Mouse (Mus musculus): ENCODE measurements around the gene Uqcrc1. TPM values are rescaled to one million over a fixed set of nuclear protein-coding genes. Genes with fewer than 3 reads are reported as not detected.

Uqcrc1 gene
- polyA plus RNA-seq, 1 experiment from 2014 or later, result 480 TPM

DNA sequence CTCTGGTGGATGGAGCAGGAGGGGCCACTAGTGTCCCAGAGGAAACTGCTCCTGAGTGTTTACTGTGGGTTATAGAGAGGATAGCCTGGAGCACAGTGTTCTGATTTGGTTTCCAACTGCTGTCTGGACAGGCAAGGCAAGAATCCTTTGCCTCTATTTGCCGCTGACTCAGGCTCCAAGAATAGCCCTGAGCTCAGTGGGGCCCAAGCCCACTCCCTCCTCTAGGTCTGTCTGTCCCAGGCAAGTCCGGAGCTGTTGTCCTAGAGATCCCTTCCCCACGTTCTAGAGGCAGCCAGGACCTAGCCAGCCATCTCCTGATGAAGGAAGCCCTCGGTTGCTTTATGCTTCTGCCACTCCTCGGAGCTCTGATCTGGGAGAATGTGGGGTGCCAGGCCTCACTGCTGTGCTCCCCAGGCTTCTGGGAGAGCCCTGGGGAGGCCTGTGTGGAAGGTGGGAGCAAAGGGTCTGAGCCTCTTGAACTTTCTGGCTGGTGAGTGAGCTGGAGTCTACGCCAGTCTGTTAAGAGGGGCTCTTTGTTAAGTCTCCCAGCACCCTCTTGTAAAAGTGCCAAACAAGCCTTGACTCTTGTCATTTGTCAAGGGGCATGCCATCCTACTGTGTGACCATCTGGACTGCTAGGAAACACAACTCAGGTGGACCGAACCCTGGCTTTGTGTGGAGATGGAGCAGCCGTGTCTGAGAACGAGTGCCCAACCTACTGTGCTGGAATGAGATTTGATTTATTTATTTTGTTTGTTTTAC lies 13.7 kb downstream of the Uqcrc1 start:
- Histone ChIP-seq H3K36me3 (peaks cover 49% of the 10 kb centered on the region), H3K4me2 (no peak overlapping the region), H3K27me3 (peaks cover 24% of the 10 kb centered on the region), H3K4me1 (replicated peaks) (no peaks in the 10 kb centered on the region), H3K9me3 (no peaks in the 10 kb centered on the region), H3K4me3 (no peak overlapping the region), H3K27ac (replicated peaks) (peak overlapping the region; percentile 21; the same call in 1 of the 2 replicates), H3K9ac (no peak overlapping the region)
- ATAC-seq (ENCODE audit: low FRiP score, low read depth), result no peak
- WGBS, result 86% methylated on average over 9 of the region's 9 CpGs

GRCm38 (mm10) chr9:108953081-108953636 lies 16.7 kb downstream of the Uqcrc1 start, which contains the start of gene Col7a1:
Col7a1 (plus strand) TSS chr9:108953586.
- Histone ChIP-seq H3K4me3 (no peak within 1 kb of the TSS), H3K9me3 (no peaks in the 10 kb centered on the region), H3K27me3 (peaks cover 24% of the 10 kb centered on the region), H3K4me1 (replicated peaks) (no peaks in the 10 kb centered on the region), H3K9ac (no peak within 1 kb of the TSS), H3K36me3 (peaks cover 21% of the 10 kb centered on the region), H3K4me2 (0 out of 2 replicates have a peak within 1 kb of the TSS, but pooled peaks have one; percentile 6), H3K27ac (replicated peaks) (no peak within 1 kb of the TSS)
- ATAC-seq (ENCODE audit: low FRiP score, low read depth), result no peak
- WGBS, result 11% methylated on average over 15 of the region's 15 CpGs

- H3K4me1 ChIP-seq (replicated peaks), result no peaks in the 10 kb centered on the region
- H3K9me3 ChIP-seq, result no peaks in the 10 kb centered on the region
- WGBS, result 88% methylated on average over 11 of the region's 11 CpGs
- H3K27me3 ChIP-seq, result peaks cover 24% of the 10 kb centered on the region
- no peak overlapping the region for H3K4me3 ChIP-seq
- no peak overlapping the region for H3K27ac ChIP-seq (replicated peaks)
- H3K9ac ChIP-seq, result no peak overlapping the region
- H3K4me2 ChIP-seq, result no peak overlapping the region
- ATAC-seq (ENCODE audit: low FRiP score, low read depth), result no peak
- peaks cover under 1% of the 10 kb centered on the region; the same call in 1 of the 2 replicates for H3K36me3 ChIP-seq
Measured at GRCm38 (mm10) chr9:108955241-108955640, 18.8 kb downstream of the Uqcrc1 start.

- H3K9ac ChIP-seq, result no peak overlapping the region
- no peak overlapping the region for H3K27ac ChIP-seq (replicated peaks)
- ATAC-seq (ENCODE audit: low FRiP score, low read depth), result no peak
- peaks cover 24% of the 10 kb centered on the region for H3K27me3 ChIP-seq
- H3K4me1 ChIP-seq (replicated peaks), result no peaks in the 10 kb centered on the region
- WGBS, result 89% methylated on average over 11 of the region's 11 CpGs
- no peak overlapping the region for H3K4me2 ChIP-seq
- no peaks in the 10 kb centered on the region for H3K36me3 ChIP-seq
- H3K4me3 ChIP-seq, result no peak overlapping the region
- no peaks in the 10 kb centered on the region for H3K9me3 ChIP-seq
Measured at GRCm38 (mm10) chr9:108955846-108956245, 19.4 kb downstream of the Uqcrc1 start.

GRCm38 (mm10) chr9:108963577-108963976 lies 27.1 kb downstream of the Uqcrc1 start:
- 79% methylated on average over 3 of the region's 3 CpGs for WGBS

DNA sequence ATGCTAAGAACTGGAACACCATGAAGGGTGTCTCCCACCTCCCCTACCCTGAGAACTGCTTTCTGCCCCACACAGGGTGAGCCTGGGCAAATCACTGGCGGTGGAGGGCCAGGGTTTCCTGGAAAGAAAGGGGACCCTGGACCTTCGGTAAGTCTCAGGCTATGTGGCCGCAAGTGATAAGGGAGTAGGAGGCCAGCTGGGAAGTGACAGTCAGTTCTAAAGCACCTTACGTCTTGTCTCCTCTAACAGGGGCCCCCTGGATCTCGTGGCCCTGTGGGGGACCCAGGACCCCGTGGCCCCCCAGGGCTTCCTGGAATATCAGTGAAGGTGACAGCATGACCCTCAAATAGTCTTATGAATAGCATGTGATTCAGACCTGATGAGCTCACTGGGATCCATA lies 27.9 kb downstream of the Uqcrc1 start:
- Histone ChIP-seq H3K4me3 (no peak overlapping the region), H3K9ac (no peak overlapping the region), H3K4me2 (no peak overlapping the region), H3K36me3 (no peaks in the 10 kb centered on the region), H3K27me3 (no peaks in the 10 kb centered on the region), H3K9me3 (no peaks in the 10 kb centered on the region), H3K4me1 (replicated peaks) (no peaks in the 10 kb centered on the region), H3K27ac (replicated peaks) (no peak overlapping the region)
- WGBS, result 86% methylated on average over 6 of the region's 6 CpGs
- ATAC-seq (ENCODE audit: low FRiP score, low read depth), result no peak

More at GRCm38 (mm10) chr9:108963577-108963976, 27.1 kb downstream of the Uqcrc1 start:
- H3K9me3 ChIP-seq, result no peaks in the 10 kb centered on the region
- H3K4me2 ChIP-seq, result no peak overlapping the region
- H3K9ac ChIP-seq, result no peak overlapping the region
- H3K27me3 ChIP-seq, result no peaks in the 10 kb centered on the region
- H3K4me3 ChIP-seq, result no peak overlapping the region
- no peaks in the 10 kb centered on the region for H3K4me1 ChIP-seq (replicated peaks)
- H3K27ac ChIP-seq (replicated peaks), result no peak overlapping the region
- ATAC-seq (ENCODE audit: low FRiP score, low read depth), result no peak
- H3K36me3 ChIP-seq, result no peaks in the 10 kb centered on the region

GRCm38 (mm10) chr9:108970623-108971022 lies 34.2 kb downstream of the Uqcrc1 start:
- Histone ChIP-seq H3K36me3 (no peaks in the 10 kb centered on the region), H3K9ac (no peak overlapping the region), H3K27ac (replicated peaks) (no peak overlapping the region), H3K4me1 (replicated peaks) (no peaks in the 10 kb centered on the region), H3K9me3 (no peaks in the 10 kb centered on the region), H3K4me3 (no peak overlapping the region), H3K27me3 (no peaks in the 10 kb centered on the region), H3K4me2 (no peak overlapping the region)
- WGBS, result 86% methylated on average over 8 of the region's 8 CpGs
- ATAC-seq (ENCODE audit: low FRiP score, low read depth), result no peak

GRCm38 (mm10) chr9:108976483-108976882 lies 40.0 kb downstream of the Uqcrc1 start:
- Histone ChIP-seq H3K27ac (replicated peaks) (no peak overlapping the region), H3K9ac (no peak overlapping the region), H3K27me3 (no peaks in the 10 kb centered on the region), H3K36me3 (no peaks in the 10 kb centered on the region), H3K4me3 (no peak overlapping the region), H3K9me3 (no peaks in the 10 kb centered on the region), H3K4me2 (no peak overlapping the region), H3K4me1 (replicated peaks) (no peaks in the 10 kb centered on the region)
- WGBS, result 85% methylated on average over 9 of the region's 9 CpGs
- no peak for ATAC-seq (ENCODE audit: low FRiP score, low read depth)

DNA sequence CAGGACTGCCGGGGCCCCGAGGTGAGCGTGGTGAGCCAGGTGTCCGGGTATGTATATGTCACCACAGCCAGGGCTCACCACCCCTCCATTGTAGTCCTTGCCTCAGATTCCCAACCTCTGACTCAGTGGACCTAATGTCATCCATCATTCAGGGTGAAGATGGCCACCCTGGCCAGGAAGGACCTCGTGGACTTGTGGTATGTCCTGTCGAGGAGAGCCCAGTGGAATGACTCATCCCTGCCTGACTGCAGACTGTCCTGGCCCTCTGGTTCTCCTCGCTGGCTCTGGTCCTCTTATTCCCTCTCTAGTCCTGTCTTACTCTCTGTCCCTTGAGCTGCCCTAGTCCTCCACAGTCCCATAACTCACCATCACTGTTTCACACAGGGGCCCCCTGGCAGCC lies 41.5 kb downstream of the Uqcrc1 start:
- H3K27me3 ChIP-seq, result no peaks in the 10 kb centered on the region
- no peak for ATAC-seq (ENCODE audit: low FRiP score, low read depth)
- H3K4me3 ChIP-seq, result no peak overlapping the region
- 90% methylated on average over 7 of the region's 7 CpGs for WGBS
- no peaks in the 10 kb centered on the region for H3K9me3 ChIP-seq
- no peak overlapping the region for H3K9ac ChIP-seq
- no peak overlapping the region for H3K27ac ChIP-seq (replicated peaks)
- H3K4me2 ChIP-seq, result no peak overlapping the region
- H3K36me3 ChIP-seq, result no peaks in the 10 kb centered on the region
- no peaks in the 10 kb centered on the region for H3K4me1 ChIP-seq (replicated peaks)

DNA sequence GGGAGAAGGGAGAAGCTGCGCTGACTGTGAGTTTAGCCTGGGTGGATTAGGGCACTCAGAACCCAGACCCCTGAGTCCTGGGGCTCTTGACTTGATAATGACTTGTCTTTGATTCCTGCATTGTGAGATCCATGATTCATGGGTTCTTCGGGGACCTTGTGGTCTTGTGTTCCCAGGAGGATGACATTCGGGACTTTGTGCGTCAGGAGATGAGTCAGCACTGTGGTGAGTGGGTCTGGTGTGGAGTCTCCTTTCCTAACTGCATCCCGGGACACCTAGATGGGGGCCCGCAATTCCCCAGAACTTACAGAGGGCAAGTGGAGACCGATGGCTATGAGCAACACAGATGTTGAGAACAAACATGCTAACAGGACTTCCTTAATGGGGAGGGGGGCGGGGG lies 46.1 kb downstream of the Uqcrc1 start:
- H3K4me2 ChIP-seq, result no peak overlapping the region
- H3K4me3 ChIP-seq, result no peak overlapping the region
- WGBS, result 89% methylated on average over 8 of the region's 8 CpGs
- H3K4me1 ChIP-seq (replicated peaks), result no peaks in the 10 kb centered on the region
- H3K27me3 ChIP-seq, result no peaks in the 10 kb centered on the region
- H3K9ac ChIP-seq, result no peak overlapping the region
- H3K27ac ChIP-seq (replicated peaks), result no peak overlapping the region
- ATAC-seq (ENCODE audit: low FRiP score, low read depth), result no peak
- H3K9me3 ChIP-seq, result no peaks in the 10 kb centered on the region
- no peaks in the 10 kb centered on the region for H3K36me3 ChIP-seq

- Histone ChIP-seq H3K4me1 (replicated peaks) (no peaks in the 10 kb centered on the region), H3K4me3 (no peak overlapping the region), H3K36me3 (no peaks in the 10 kb centered on the region), H3K9ac (no peak overlapping the region), H3K27me3 (no peaks in the 10 kb centered on the region), H3K4me2 (no peak overlapping the region), H3K27ac (replicated peaks) (no peak overlapping the region), H3K9me3 (no peaks in the 10 kb centered on the region)
- no peak for ATAC-seq (ENCODE audit: low FRiP score, low read depth)
- 82% methylated on average over 9 of the region's 9 CpGs for WGBS
Measured at GRCm38 (mm10) chr9:108983209-108983608, 46.8 kb downstream of the Uqcrc1 start.

GRCm38 (mm10) chr9:108985710-108986109 lies 49.3 kb downstream of the Uqcrc1 start, which contains the start of gene Ucn2:
Ucn2 (plus strand) TSS chr9:108986010.
- Histone ChIP-seq H3K27ac (replicated peaks) (no peak within 1 kb of the TSS), H3K9me3 (no peaks in the 10 kb centered on the region), H3K27me3 (no peaks in the 10 kb centered on the region), H3K4me3 (no peak within 1 kb of the TSS), H3K4me1 (replicated peaks) (0 out of 2 replicates have a peak, but pooled peaks cover 1% of the 10 kb centered on the region), H3K36me3 (no peaks in the 10 kb centered on the region), H3K4me2 (no peak within 1 kb of the TSS), H3K9ac (no peak within 1 kb of the TSS)
- no peak for ATAC-seq (ENCODE audit: low FRiP score, low read depth)
- WGBS, result 84% methylated on average over 4 of the region's 4 CpGs

Data from hindbrain, embryonic 15.5 days (tissue).